Mouse (Mus musculus): Measurements from ENCODE around the gene Best1. TPM values are rescaled to one million over a fixed set of nuclear protein-coding genes. Genes with fewer than 3 reads are reported as not detected.

The Best1 gene
- polyA plus RNA-seq, 1 experiment from 2014 or later: 1.5 TPM

- no peaks in the 10 kb centered on the region for H3K36me3 ChIP-seq (ENCODE audit: control insufficient read depth, insufficient read depth, low read length)
- WGBS: 77% methylated on average over 2 of the region's 2 CpGs
- no peak overlapping the region for H3K27ac ChIP-seq (ENCODE audit: low read depth, low read length)
- no peaks in the 10 kb centered on the region for H3K27me3 ChIP-seq (ENCODE audit: control insufficient read depth, insufficient read depth, low read length)
- no peak overlapping the region for H3K9ac ChIP-seq (ENCODE audit: low read length)
- no peaks in the 10 kb centered on the region for H3K9me3 ChIP-seq (ENCODE audit: control insufficient read depth, low read length)
- ATAC-seq (ENCODE audit: insufficient read depth, low FRiP score, low TSS enrichment): no peak
- H3K4me3 ChIP-seq (ENCODE audit: low read depth, low read length): no peak overlapping the region
- H3K4me2 ChIP-seq (ENCODE audit: low read depth): no peak overlapping the region
- DNase-seq (ENCODE audit: low spot score): no peak
- no peaks in the 10 kb centered on the region for H3K4me1 ChIP-seq (ENCODE audit: control insufficient read depth, insufficient read depth, low read length)
Measured at GRCm38 (mm10) chr19:9966096-9966867, 35.2 kb downstream of the Best1 start.

- ATAC-seq (ENCODE audit: insufficient read depth, low FRiP score, low TSS enrichment): no peak
Measured at GRCm38 (mm10) chr19:9964205-9964916, 37.1 kb downstream of the Best1 start.

GRCm38 (mm10) chr19:9960769-9961168 is 40.7 kb downstream of the Best1 start:
- 83% methylated on average over 5 of the region's 5 CpGs for WGBS
- Histone ChIP-seq H3K4me2 (ENCODE audit: low read depth) (no peak overlapping the region), H3K27ac (ENCODE audit: low read depth, low read length) (no peak overlapping the region), H3K36me3 (ENCODE audit: control insufficient read depth, insufficient read depth, low read length) (no peaks in the 10 kb centered on the region), H3K27me3 (ENCODE audit: control insufficient read depth, insufficient read depth, low read length) (no peaks in the 10 kb centered on the region), H3K4me1 (ENCODE audit: control insufficient read depth, insufficient read depth, low read length) (no peaks in the 10 kb centered on the region), H3K9me3 (ENCODE audit: control insufficient read depth, low read length) (no peaks in the 10 kb centered on the region), H3K9ac (ENCODE audit: low read length) (no peak overlapping the region), H3K4me3 (ENCODE audit: low read depth, low read length) (no peak overlapping the region)
- DNase-seq (ENCODE audit: low spot score) (no peak), ATAC-seq (ENCODE audit: insufficient read depth, low FRiP score, low TSS enrichment) (no peak)

More at GRCm38 (mm10) chr19:9964205-9964916, 37.1 kb downstream of the Best1 start:
- Histone ChIP-seq H3K4me1 (ENCODE audit: control insufficient read depth, insufficient read depth, low read length) (no peaks in the 10 kb centered on the region), H3K4me3 (ENCODE audit: low read depth, low read length) (no peak overlapping the region), H3K9me3 (ENCODE audit: control insufficient read depth, low read length) (no peaks in the 10 kb centered on the region), H3K4me2 (ENCODE audit: low read depth) (no peak overlapping the region), H3K27me3 (ENCODE audit: control insufficient read depth, insufficient read depth, low read length) (no peaks in the 10 kb centered on the region), H3K27ac (ENCODE audit: low read depth, low read length) (no peak overlapping the region), H3K9ac (ENCODE audit: low read length) (no peak overlapping the region), H3K36me3 (ENCODE audit: control insufficient read depth, insufficient read depth, low read length) (no peaks in the 10 kb centered on the region)
- 32% methylated on average over 7 of the region's 7 CpGs for WGBS
- DNase-seq (ENCODE audit: low spot score): no peak

GRCm38 (mm10) chr19:9957965-9958364 is 43.5 kb downstream of the Best1 start:
- WGBS: 89% methylated on average over 5 of the region's 5 CpGs
- no peaks in the 10 kb centered on the region for H3K9me3 ChIP-seq (ENCODE audit: control insufficient read depth, low read length)
- ATAC-seq (ENCODE audit: insufficient read depth, low FRiP score, low TSS enrichment) (no peak), DNase-seq (ENCODE audit: low spot score) (no peak)
- no peak overlapping the region for H3K27ac ChIP-seq (ENCODE audit: low read depth, low read length)
- peaks cover 4% of the 10 kb centered on the region; the same call in 1 of the 2 replicates for H3K4me1 ChIP-seq (ENCODE audit: control insufficient read depth, insufficient read depth, low read length)
- no peak overlapping the region for H3K4me3 ChIP-seq (ENCODE audit: low read depth, low read length)
- H3K9ac ChIP-seq (ENCODE audit: low read length): no peak overlapping the region
- H3K36me3 ChIP-seq (ENCODE audit: control insufficient read depth, insufficient read depth, low read length): no peaks in the 10 kb centered on the region
- H3K4me2 ChIP-seq (ENCODE audit: low read depth): no peak overlapping the region
- H3K27me3 ChIP-seq (ENCODE audit: control insufficient read depth, insufficient read depth, low read length): no peaks in the 10 kb centered on the region

- Histone ChIP-seq H3K4me3 (ENCODE audit: low read depth, low read length) (no peak overlapping the region), H3K36me3 (ENCODE audit: control insufficient read depth, insufficient read depth, low read length) (no peaks in the 10 kb centered on the region), H3K4me2 (ENCODE audit: low read depth) (no peak overlapping the region), H3K9ac (ENCODE audit: low read length) (no peak overlapping the region), H3K4me1 (ENCODE audit: control insufficient read depth, insufficient read depth, low read length) (peaks cover 4% of the 10 kb centered on the region; the same call in 1 of the 2 replicates), H3K9me3 (ENCODE audit: control insufficient read depth, low read length) (no peaks in the 10 kb centered on the region), H3K27me3 (ENCODE audit: control insufficient read depth, insufficient read depth, low read length) (no peaks in the 10 kb centered on the region), H3K27ac (ENCODE audit: low read depth, low read length) (no peak overlapping the region)
- DNase-seq (ENCODE audit: low spot score): no peak
- ATAC-seq (ENCODE audit: insufficient read depth, low FRiP score, low TSS enrichment): no peak
- WGBS: 82% methylated on average over 4 of the region's 4 CpGs
Measured at GRCm38 (mm10) chr19:9956624-9957388, 44.6 kb downstream of the Best1 start.

- H3K27me3 ChIP-seq (ENCODE audit: control insufficient read depth, insufficient read depth, low read length): no peaks in the 10 kb centered on the region
- H3K4me2 ChIP-seq (ENCODE audit: low read depth): no peak overlapping the region
- H3K9me3 ChIP-seq (ENCODE audit: control insufficient read depth, low read length): no peaks in the 10 kb centered on the region
- peaks cover 4% of the 10 kb centered on the region; the same call in 1 of the 2 replicates for H3K4me1 ChIP-seq (ENCODE audit: control insufficient read depth, insufficient read depth, low read length)
- no peak overlapping the region for H3K9ac ChIP-seq (ENCODE audit: low read length)
- no peaks in the 10 kb centered on the region for H3K36me3 ChIP-seq (ENCODE audit: control insufficient read depth, insufficient read depth, low read length)
- no peak overlapping the region for H3K4me3 ChIP-seq (ENCODE audit: low read depth, low read length)
- ATAC-seq (ENCODE audit: insufficient read depth, low FRiP score, low TSS enrichment) (no peak), DNase-seq (ENCODE audit: low spot score) (no peak)
- WGBS: 78% methylated on average over 1 of the region's 1 CpGs
- H3K27ac ChIP-seq (ENCODE audit: low read depth, low read length): no peak overlapping the region
Measured at GRCm38 (mm10) chr19:9955438-9955837, 46.0 kb downstream of the Best1 start.

GRCm38 (mm10) chr19:9954811-9955202 is 46.6 kb downstream of the Best1 start:
- H3K4me3 ChIP-seq (ENCODE audit: low read depth, low read length): no peak overlapping the region
- no peak overlapping the region; the same call in 1 of the 2 replicates for H3K9ac ChIP-seq (ENCODE audit: low read length)
- no peaks in the 10 kb centered on the region for H3K27me3 ChIP-seq (ENCODE audit: control insufficient read depth, insufficient read depth, low read length)
- H3K27ac ChIP-seq (ENCODE audit: low read depth, low read length): no peak overlapping the region
- WGBS: 61% methylated on average over 5 of the region's 5 CpGs
- no peak for DNase-seq (ENCODE audit: low spot score)
- ATAC-seq (ENCODE audit: insufficient read depth, low FRiP score, low TSS enrichment): no peak
- peaks cover 4% of the 10 kb centered on the region; the same call in 1 of the 2 replicates for H3K4me1 ChIP-seq (ENCODE audit: control insufficient read depth, insufficient read depth, low read length)
- no peaks in the 10 kb centered on the region for H3K9me3 ChIP-seq (ENCODE audit: control insufficient read depth, low read length)
- H3K36me3 ChIP-seq (ENCODE audit: control insufficient read depth, insufficient read depth, low read length): no peaks in the 10 kb centered on the region
- no peak overlapping the region for H3K4me2 ChIP-seq (ENCODE audit: low read depth)

GRCm38 (mm10) chr19:9954055-9954810 is 47.2 kb downstream of the Best1 start:
- Histone ChIP-seq H3K36me3 (ENCODE audit: control insufficient read depth, insufficient read depth, low read length) (no peaks in the 10 kb centered on the region), H3K4me1 (ENCODE audit: control insufficient read depth, insufficient read depth, low read length) (peaks cover 4% of the 10 kb centered on the region; the same call in 1 of the 2 replicates), H3K9me3 (ENCODE audit: control insufficient read depth, low read length) (no peaks in the 10 kb centered on the region), H3K4me2 (ENCODE audit: low read depth) (no peak overlapping the region), H3K9ac (ENCODE audit: low read length) (no peak overlapping the region; the same call in 1 of the 2 replicates), H3K27me3 (ENCODE audit: control insufficient read depth, insufficient read depth, low read length) (no peaks in the 10 kb centered on the region), H3K27ac (ENCODE audit: low read depth, low read length) (no peak overlapping the region), H3K4me3 (ENCODE audit: low read depth, low read length) (no peak overlapping the region)
- ATAC-seq (ENCODE audit: insufficient read depth, low FRiP score, low TSS enrichment) (no peak), DNase-seq (ENCODE audit: low spot score) (peak; percentile 30)
- WGBS: 41% methylated on average over 7 of the region's 7 CpGs

Data from neural tube, embryonic 11.5 days (tissue).